Mouse (Mus musculus) liver, embryonic 13.5 days (tissue): Measurements from ENCODE around the gene Adgra1. TPM values are rescaled to one million over a fixed set of nuclear protein-coding genes. Genes with fewer than 3 reads are reported as not detected.

Experiments
- ATAC-seq: fragments of 200-750 bp; cut with Nextera tagmentation; 2 replicates; pipeline ENCODE4 v1.8.0; 2017; ENCODE audit warnings: low read depth, mild to moderate bottlenecking, moderate number of reproducible peaks, moderate library complexity
- DNase-seq: peaks from one replicate; pipeline ENCODE4 v3.0.0; 2022
- H3K27ac ChIP-seq: fragments of 300-500 bp; sonication (generic); 2 replicates; pipeline ENCODE4 v1.5.1; 2015; ENCODE audit warnings: moderate library complexity, mild to moderate bottlenecking, inconsistent platforms
- H3K27me3 ChIP-seq: fragments of 300-500 bp; sonication (generic); 2 replicates; pipeline ENCODE4 v1.6.1; 2015; ENCODE audit warnings: mild to moderate bottlenecking, inconsistent platforms
- H3K36me3 ChIP-seq: fragments of 300-500 bp; sonication (generic); 2 replicates; pipeline ENCODE4 v1.6.1; 2015; ENCODE audit warnings: mild to moderate bottlenecking, inconsistent platforms
- H3K4me1 ChIP-seq: fragments of 300-500 bp; sonication (generic); replicated peaks from 2 replicates; pipeline ENCODE4 v1.6.1; 2015; ENCODE audit warnings: inconsistent platforms
- H3K4me2 ChIP-seq: fragments of 300-500 bp; sonication (generic); 2 replicates; pipeline ENCODE4 v1.6.1; 2015; ENCODE audit warnings: inconsistent platforms, mild to moderate bottlenecking, moderate library complexity
- H3K4me3 ChIP-seq: fragments of 300-500 bp; sonication (generic); replicated peaks from 2 replicates; pipeline ENCODE4 v1.5.1; 2015; ENCODE audit warnings: mild to moderate bottlenecking, inconsistent platforms
- H3K9ac ChIP-seq: fragments of 300-500 bp; sonication (generic); 2 replicates; pipeline ENCODE4 v1.6.1; 2015; ENCODE audit warnings: mild to moderate bottlenecking, inconsistent platforms
- H3K9me3 ChIP-seq: fragments of 300-500 bp; sonication (generic); replicated peaks from 2 replicates; pipeline ENCODE4 v1.6.1; 2016; ENCODE audit warnings: inconsistent platforms
- WGBS: fragments of 180-500 bp; shearing (Covaris S2); methylation state at CpG from one replicate; pipeline ENCODE4 v1.1.7; 2015; ENCODE audit not compliant: insufficient replicate concordance; 5-methylcytosine and 5-hydroxymethylcytosine counted together
- polyA plus RNA-seq: library from polyadenylated mRNA; unstranded; fragments of >200 nt; fragmentation: Nextera tagmentation; extraction: Ambion mirVana; gene quantifications from 2 replicates; pipeline ENCODE4 v1.2.1, GENCODE M21; 2015

Gene Adgra1
- not detected in 2 replicates for polyA plus RNA-seq

DNA sequence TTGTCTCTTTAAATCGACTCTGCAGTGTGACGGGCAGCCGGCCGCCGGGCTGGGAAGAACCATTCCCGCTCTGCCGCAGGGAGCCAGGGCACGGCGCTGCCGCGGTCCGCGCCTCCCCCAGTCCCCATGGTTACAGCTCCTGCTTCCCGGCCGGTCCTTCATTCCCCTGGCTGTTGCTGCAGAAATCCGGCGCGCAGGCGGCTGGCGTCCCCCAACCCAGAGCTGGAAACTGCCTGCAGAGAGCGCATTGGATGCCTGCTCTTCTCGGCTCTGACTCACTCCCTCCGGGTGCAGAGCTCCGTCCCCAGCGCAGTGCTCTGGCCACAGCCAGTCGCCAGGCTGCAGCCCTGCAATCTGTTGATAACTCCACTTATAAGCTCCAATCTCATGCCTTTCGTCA, at the start of gene Adgra1:
Gene Adgra1 (plus strand): TSS at position 139 of the 400 bp plus-strand sequence.
- 3% methylated on average over 27 of the region's 27 CpGs for WGBS
- Histone ChIP-seq H3K4me3 (no peak within 1 kb of the TSS), H3K9ac (no peak within 1 kb of the TSS), H3K36me3 (no peaks in the 10 kb centered on the region), H3K27me3 (peaks cover 39% of the 10 kb centered on the region), H3K27ac (no peak within 1 kb of the TSS), H3K4me1 (no peaks in the 10 kb centered on the region), H3K9me3 (no peaks in the 10 kb centered on the region), H3K4me2 (no peak within 1 kb of the TSS; the same call in 1 of the 2 replicates)
- ATAC-seq (no peak), DNase-seq (no peak)

GRCm38 (mm10) chr7:139787382-139787781, 46.6 kb upstream of the Adgra1 start:
- DNase-seq (no peak), ATAC-seq (no peak)
- no peak overlapping the region for H3K27ac ChIP-seq
- no peaks in the 10 kb centered on the region for H3K36me3 ChIP-seq
- whole genome bisulfite sequencing, result 39% methylated on average over 2 of the region's 2 CpGs
- H3K4me1 ChIP-seq, result no peaks in the 10 kb centered on the region
- H3K9me3 ChIP-seq, result no peaks in the 10 kb centered on the region
- H3K9ac ChIP-seq, result no peak overlapping the region
- H3K4me2 ChIP-seq, result no peak overlapping the region
- no peaks in the 10 kb centered on the region for H3K27me3 ChIP-seq
- no peak overlapping the region for H3K4me3 ChIP-seq

DNA sequence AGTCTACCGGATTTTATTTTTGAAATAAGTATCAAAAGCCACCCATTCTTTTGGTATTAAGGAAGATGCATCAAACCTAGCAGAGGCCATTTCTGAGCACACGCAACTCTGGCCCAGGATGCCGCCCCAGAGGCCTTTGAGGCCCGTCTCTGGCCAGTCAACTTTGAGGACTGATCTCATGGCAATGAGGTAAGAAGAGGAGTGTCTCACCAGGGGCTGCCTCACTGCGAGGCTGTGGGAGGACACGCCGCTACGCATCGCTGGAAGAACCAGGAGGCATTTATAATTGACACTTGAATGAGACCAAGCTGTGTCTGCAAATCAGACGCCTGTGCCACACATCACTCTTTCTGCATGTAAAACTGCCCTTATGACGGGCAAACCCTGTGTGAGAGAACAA, 45.0 kb upstream of the Adgra1 start:
- H3K27ac ChIP-seq, result no peak overlapping the region
- DNase-seq, result no peak
- H3K4me3 ChIP-seq, result no peak overlapping the region
- no peaks in the 10 kb centered on the region for H3K36me3 ChIP-seq
- no peaks in the 10 kb centered on the region for H3K27me3 ChIP-seq
- no peak overlapping the region for H3K9ac ChIP-seq
- WGBS, result 74% methylated on average over 11 of the region's 11 CpGs
- no peaks in the 10 kb centered on the region for H3K4me1 ChIP-seq
- H3K9me3 ChIP-seq, result no peaks in the 10 kb centered on the region
- ATAC-seq, result no peak
- H3K4me2 ChIP-seq, result no peak overlapping the region

GRCm38 (mm10) chr7:139789718-139790117, 44.3 kb upstream of the Adgra1 start:
- no peak overlapping the region for H3K9ac ChIP-seq
- H3K4me3 ChIP-seq, result no peak overlapping the region
- H3K9me3 ChIP-seq, result no peaks in the 10 kb centered on the region
- 64% methylated on average over 4 of the region's 4 CpGs for WGBS
- H3K27ac ChIP-seq, result no peak overlapping the region
- DNase-seq, result no peak
- H3K36me3 ChIP-seq, result no peaks in the 10 kb centered on the region
- no peaks in the 10 kb centered on the region for H3K4me1 ChIP-seq
- H3K27me3 ChIP-seq, result no peaks in the 10 kb centered on the region
- no peak overlapping the region for H3K4me2 ChIP-seq
- no peak for ATAC-seq

DNA sequence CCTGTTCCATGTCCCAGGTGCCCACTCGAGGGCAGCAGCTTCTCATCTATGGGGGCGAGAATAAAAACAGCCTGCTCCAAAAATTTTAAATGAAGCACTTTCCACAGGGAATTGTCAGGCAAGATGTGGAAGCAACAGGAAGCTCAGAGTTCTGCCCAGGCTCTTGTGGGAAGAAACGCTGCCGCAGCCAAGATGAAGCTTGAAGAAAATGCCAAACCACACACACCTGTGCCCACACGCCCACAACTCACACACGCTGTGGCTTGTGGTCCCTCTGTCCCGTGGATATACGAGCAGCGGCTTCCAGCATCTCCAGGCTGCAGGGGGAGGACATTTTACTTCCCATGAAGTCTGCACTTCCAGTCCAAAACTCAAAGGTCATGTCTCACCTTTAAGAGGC, 42.4 kb upstream of the Adgra1 start:
- Histone ChIP-seq H3K4me3 (no peak overlapping the region), H3K36me3 (no peaks in the 10 kb centered on the region), H3K4me2 (no peak overlapping the region), H3K9me3 (no peaks in the 10 kb centered on the region), H3K27ac (no peak overlapping the region), H3K27me3 (no peaks in the 10 kb centered on the region), H3K4me1 (no peaks in the 10 kb centered on the region), H3K9ac (no peak overlapping the region)
- 70% methylated on average over 9 of the region's 9 CpGs for WGBS
- DNase-seq (no peak), ATAC-seq (no peak)

DNA sequence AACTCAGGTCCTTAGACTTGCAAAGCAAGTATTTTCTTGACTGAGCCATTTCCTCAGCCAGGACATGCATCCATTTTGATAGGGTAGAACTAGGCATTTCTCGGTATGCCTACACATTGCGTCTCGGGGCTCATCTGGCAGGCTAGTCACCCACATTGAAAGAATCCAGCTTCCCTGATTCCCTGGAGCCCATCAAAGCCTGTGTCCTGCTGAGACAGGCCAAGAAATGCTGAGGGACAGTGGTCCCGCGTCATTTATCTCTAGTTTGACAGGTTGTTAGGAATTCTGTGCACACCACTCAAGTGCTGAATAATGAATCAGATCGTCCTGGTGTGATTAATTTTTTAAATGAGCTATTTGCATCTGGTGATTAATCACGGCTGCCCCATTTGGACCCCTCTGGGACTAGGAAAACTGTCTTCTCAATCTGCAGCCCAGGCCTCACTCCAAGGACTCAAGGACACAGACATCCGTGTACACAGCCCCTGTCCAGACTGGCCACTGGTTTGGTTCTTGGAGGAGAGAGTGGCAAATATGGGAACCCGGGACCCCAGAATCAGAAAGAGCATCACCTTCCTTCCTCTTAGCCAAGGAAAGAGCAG, 38.9 kb upstream of the Adgra1 start:
- Histone ChIP-seq H3K27ac (no peak overlapping the region), H3K27me3 (no peaks in the 10 kb centered on the region), H3K4me3 (no peak overlapping the region), H3K4me1 (no peaks in the 10 kb centered on the region), H3K36me3 (no peaks in the 10 kb centered on the region), H3K4me2 (no peak overlapping the region), H3K9me3 (no peaks in the 10 kb centered on the region), H3K9ac (no peak overlapping the region)
- 71% methylated on average over 9 of the region's 9 CpGs for WGBS
- DNase-seq (no peak), ATAC-seq (no peak)

DNA sequence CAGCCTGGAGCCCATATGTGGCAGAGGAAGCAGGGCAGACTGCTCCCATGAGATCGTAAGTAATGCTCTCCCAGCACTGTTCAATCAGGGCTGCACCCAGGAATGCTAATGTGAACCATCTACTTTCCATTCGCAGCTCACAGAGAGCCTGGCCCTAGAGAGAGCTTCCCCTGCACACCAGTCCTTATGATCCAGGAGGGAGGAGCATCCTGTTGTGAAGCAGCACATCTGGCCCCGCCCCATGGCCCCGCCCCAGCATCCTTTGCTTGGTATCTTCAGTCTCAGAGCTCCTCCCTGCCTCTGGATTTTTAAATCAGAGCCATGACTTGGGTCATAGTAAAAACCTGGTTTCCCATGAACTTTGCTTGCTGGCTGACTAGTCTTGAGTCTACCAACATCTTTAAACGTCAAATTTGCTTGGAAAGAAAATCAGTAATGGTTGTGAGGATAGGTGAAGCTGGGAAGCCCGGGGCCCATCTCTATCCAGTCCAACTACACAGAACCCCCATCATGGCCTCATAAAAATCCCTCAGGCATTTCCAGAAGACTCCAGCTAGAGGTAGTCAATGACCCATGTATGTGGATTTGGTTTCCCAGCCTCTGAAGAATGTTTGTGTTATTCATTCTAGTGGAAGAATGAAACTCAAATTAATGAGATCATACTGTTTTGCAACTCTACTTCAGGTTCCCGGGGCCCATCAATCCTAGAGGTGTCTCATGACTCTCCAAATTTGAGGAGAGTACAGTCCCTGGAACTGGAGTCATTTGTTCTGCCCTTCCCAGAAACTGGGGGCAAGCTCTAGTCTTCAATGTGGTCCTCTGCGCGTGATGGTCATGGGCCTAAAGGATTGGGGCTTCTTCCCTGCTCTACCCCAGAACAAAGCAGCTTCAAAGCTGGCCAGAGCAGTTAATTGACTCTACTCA, 36.5 kb upstream of the Adgra1 start:
- H3K27ac ChIP-seq, result no peak overlapping the region
- no peaks in the 10 kb centered on the region for H3K27me3 ChIP-seq
- H3K36me3 ChIP-seq, result no peaks in the 10 kb centered on the region
- no peaks in the 10 kb centered on the region for H3K9me3 ChIP-seq
- DNase-seq, result no peak
- no peak overlapping the region for H3K4me2 ChIP-seq
- 63% methylated on average over 9 of the region's 9 CpGs for WGBS
- H3K4me1 ChIP-seq, result no peaks in the 10 kb centered on the region
- H3K9ac ChIP-seq, result no peak overlapping the region
- no peak for ATAC-seq
- H3K4me3 ChIP-seq, result no peak overlapping the region

GRCm38 (mm10) chr7:139806175-139806601, 27.8 kb upstream of the Adgra1 start:
- H3K4me2 ChIP-seq, result no peak overlapping the region
- ATAC-seq (no peak), DNase-seq (no peak)
- no peaks in the 10 kb centered on the region for H3K36me3 ChIP-seq
- H3K9me3 ChIP-seq, result no peaks in the 10 kb centered on the region
- no peak overlapping the region for H3K27ac ChIP-seq
- H3K27me3 ChIP-seq, result no peaks in the 10 kb centered on the region
- no peak overlapping the region for H3K4me3 ChIP-seq
- no peaks in the 10 kb centered on the region for H3K4me1 ChIP-seq
- WGBS, result 59% methylated on average over 8 of the region's 8 CpGs
- H3K9ac ChIP-seq, result no peak overlapping the region

DNA sequence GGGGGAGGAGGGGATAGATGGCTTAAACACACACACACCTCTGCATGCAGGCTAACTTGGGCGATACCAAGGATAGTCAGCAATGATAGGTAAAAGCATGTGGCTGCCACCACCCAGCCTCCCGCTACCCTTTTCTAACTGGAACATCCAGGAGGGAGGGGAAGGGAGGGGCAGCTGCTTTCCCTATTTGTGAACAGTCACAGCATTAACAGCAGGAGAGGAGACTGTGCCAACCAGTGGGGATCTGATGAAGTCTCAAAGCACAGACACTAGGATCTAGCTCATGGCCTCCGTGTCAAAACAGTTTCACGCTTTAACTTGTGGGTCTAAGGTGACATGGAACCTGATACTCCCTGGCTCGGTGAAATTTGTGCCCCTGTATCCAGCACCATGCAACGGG, 23.9 kb upstream of the Adgra1 start:
- no peak overlapping the region for H3K4me3 ChIP-seq

GRCm38 (mm10) chr7:139811706-139812105, 22.3 kb upstream of the Adgra1 start:
- Histone ChIP-seq H3K36me3 (no peaks in the 10 kb centered on the region), H3K27ac (no peak overlapping the region), H3K4me3 (no peak overlapping the region), H3K27me3 (no peaks in the 10 kb centered on the region), H3K4me2 (no peak overlapping the region), H3K9ac (no peak overlapping the region), H3K9me3 (no peaks in the 10 kb centered on the region; the same call in 1 of the 2 replicates), H3K4me1 (no peaks in the 10 kb centered on the region)
- 70% methylated on average over 7 of the region's 7 CpGs for WGBS
- DNase-seq (no peak), ATAC-seq (no peak)

More for the DNA sequence above, 23.9 kb upstream of the Adgra1 start:
- H3K9me3 ChIP-seq, result no peaks in the 10 kb centered on the region
- no peaks in the 10 kb centered on the region for H3K27me3 ChIP-seq
- no peak overlapping the region for H3K27ac ChIP-seq
- H3K36me3 ChIP-seq, result no peaks in the 10 kb centered on the region
- H3K4me2 ChIP-seq, result no peak overlapping the region
- H3K4me1 ChIP-seq, result no peaks in the 10 kb centered on the region
- no peak for DNase-seq
- no peak overlapping the region for H3K9ac ChIP-seq
- ATAC-seq, result no peak
- 64% methylated on average over 6 of the region's 6 CpGs for WGBS

DNA sequence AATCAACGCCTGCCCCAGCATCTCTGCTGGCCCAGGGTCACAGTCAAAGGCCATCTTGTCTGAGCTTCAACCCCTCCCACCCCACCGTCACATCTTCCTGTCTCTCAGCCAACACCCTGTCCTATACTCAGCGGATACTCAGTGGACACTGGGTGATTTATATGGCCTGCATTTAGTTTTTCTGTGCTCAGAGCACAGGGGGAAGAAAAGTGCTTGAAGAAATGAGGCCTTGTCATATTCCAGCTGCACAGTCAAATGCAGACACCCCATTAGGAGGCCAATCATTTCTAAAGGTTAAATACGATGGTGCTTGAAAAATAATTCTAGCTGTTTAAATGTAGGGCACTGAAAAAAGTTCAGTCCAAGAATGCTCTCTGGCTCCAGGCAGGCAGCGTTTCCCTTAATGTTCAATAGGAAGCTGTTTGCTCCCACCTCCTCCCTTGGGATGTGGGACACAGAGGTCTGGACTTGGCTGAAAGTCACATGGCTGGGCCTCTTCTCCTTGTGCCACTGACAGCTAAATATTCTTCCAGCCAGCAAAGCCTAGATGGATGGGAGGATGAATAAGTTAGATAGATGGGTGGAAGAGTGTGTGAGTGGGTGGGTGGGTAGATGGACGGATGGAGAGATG, 20.3 kb upstream of the Adgra1 start:
- no peak for ATAC-seq
- 60% methylated on average over 6 of the region's 6 CpGs for WGBS

More for the DNA sequence above, 20.3 kb upstream of the Adgra1 start:
- Histone ChIP-seq H3K4me1 (no peaks in the 10 kb centered on the region), H3K36me3 (no peaks in the 10 kb centered on the region), H3K27me3 (no peaks in the 10 kb centered on the region), H3K4me3 (no peak overlapping the region), H3K4me2 (no peak overlapping the region), H3K9me3 (no peaks in the 10 kb centered on the region; the same call in 1 of the 2 replicates), H3K27ac (no peak overlapping the region), H3K9ac (no peak overlapping the region)
- DNase-seq, result no peak
